Mouse (Mus musculus): Measurements from ENCODE around the gene Nol11. TPM values are rescaled to one million over a fixed set of nuclear protein-coding genes. Genes with fewer than 3 reads are reported as not detected.
A peak's percentile ranks its signal among the peaks of the same experiment; 100 is the strongest.

Nol11 gene
- total and polyA plus RNA-seq, 3 experiments, result 1.8 to 75.8 (median 49.5) TPM

DNA sequence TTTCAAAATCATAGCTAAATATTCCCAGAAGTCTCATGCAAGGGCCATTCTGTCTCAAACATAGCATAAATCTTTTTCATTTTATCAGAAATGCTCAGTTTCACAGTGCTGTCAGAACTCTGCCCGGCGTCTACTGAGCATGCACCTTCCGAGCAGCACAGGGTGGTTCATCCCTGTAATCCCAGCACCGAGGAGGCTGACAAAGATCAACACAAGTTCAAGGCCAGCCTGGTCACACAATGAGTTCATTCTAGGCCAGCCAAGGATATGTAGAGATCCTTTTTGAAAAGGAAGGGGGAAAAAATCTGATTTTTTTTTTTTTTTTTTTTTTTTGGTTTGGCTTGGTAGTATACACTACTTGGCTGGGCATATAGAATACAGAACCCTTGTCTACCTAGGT is 64.2 kb downstream of the Nol11 start:
- Histone ChIP-seq H3K9me3 (replicated peaks) (no peaks in the 10 kb centered on the region), H3K4me1 (ENCODE audit: insufficient read depth, low read depth, low read length) (peaks cover 26% of the 10 kb centered on the region), H3K36me3 (replicated peaks) (peaks cover 42% of the 10 kb centered on the region), H3K4me3 (ENCODE audit: low read depth, low read length) (no peak overlapping the region), H3K27me3 (ENCODE audit: insufficient read depth, low read length) (no peaks in the 10 kb centered on the region)
- DNase-seq (ENCODE audit: low spot score) (no peak), ATAC-seq (ENCODE audit: extremely low read depth, insufficient number of reproducible peaks, low FRiP score, poor library complexity, severe bottlenecking) (no peak)
- TF ChIP-seq GATA1 (IDR thresholded peaks at IDR 0.05; ENCODE audit: borderline replicate concordance, low read length) (no peak), GATA2 (IDR thresholded peaks at IDR 0.05; ENCODE audit: borderline replicate concordance, low read depth, low read length) (no peak), CTCF (IDR thresholded peaks at IDR 0.05; ENCODE audit: low read depth, low read length) (no peak), TAL1 (conservative IDR thresholded peaks at IDR 0.05; ENCODE audit: low read depth, low read length) (no peak), POLR2AphosphoS5 (IDR thresholded peaks at IDR 0.05; ENCODE audit: insufficient replicate concordance, low read depth, low read length) (no peak)

DNA sequence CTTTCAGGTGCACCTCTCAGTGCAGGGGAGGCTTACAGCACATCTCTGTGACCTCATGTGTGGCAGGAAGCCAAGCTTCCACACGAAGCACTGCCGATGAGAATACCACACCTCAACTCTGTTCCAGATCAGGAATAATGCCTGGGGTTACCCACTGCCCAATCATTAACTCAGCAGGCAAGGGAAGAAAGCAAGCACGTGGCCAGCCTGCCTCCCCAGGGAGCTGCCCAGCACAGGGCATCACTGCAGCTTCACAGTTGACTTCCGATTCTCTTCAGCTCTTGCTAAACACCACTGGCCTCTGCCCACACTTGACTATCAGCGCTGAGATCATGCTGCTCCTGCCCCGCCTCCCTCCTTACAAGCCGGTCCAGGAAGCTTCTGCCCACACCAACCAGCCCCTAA is 64.9 kb downstream of the Nol11 start:
- no peak for TF ChIP-seq GATA2 (IDR thresholded peaks at IDR 0.05; ENCODE audit: borderline replicate concordance, low read depth, low read length)
- no peak for TF ChIP-seq POLR2AphosphoS5 (IDR thresholded peaks at IDR 0.05; ENCODE audit: insufficient replicate concordance, low read depth, low read length)
- TF ChIP-seq CTCF (IDR thresholded peaks at IDR 0.05; ENCODE audit: low read depth, low read length), result no peak
- no peak for TF ChIP-seq TAL1 (conservative IDR thresholded peaks at IDR 0.05; ENCODE audit: low read depth, low read length)
- no peak for TF ChIP-seq GATA1 (IDR thresholded peaks at IDR 0.05; ENCODE audit: borderline replicate concordance, low read length)
- ATAC-seq (ENCODE audit: extremely low read depth, insufficient number of reproducible peaks, low FRiP score, poor library complexity, severe bottlenecking) (peak; percentile 77), DNase-seq (ENCODE audit: low spot score) (no peak)
- no peaks in the 10 kb centered on the region for H3K9me3 ChIP-seq (replicated peaks)
- H3K4me1 ChIP-seq (ENCODE audit: insufficient read depth, low read depth, low read length), result peaks cover 25% of the 10 kb centered on the region
- H3K4me3 ChIP-seq (ENCODE audit: low read depth, low read length), result peak overlapping the region; percentile 5; the same call in 1 of the 2 replicates
- H3K36me3 ChIP-seq (replicated peaks), result peaks cover 42% of the 10 kb centered on the region
- H3K27me3 ChIP-seq (ENCODE audit: insufficient read depth, low read length), result no peaks in the 10 kb centered on the region

DNA sequence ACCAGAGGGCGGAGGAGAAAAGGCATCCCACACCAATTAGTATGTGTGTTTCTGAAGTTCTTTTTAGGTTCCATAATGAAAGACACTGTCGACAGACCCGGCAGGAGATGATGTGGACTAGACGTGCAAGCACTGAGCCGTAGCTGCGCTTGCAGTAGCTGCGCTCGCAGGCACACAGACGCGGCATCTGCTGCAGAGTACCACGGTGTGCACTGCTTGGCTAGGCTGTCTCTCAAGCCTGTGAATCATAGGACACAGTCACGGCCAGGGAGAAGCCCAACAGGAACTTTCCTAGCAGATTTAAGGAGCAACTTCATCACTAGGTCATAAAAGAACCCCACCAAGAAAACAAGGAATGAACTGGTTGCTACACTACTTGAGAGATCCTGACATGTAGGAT is 71.4 kb downstream of the Nol11 start:
- DNase-seq (ENCODE audit: low spot score) (no peak), ATAC-seq (ENCODE audit: extremely low read depth, insufficient number of reproducible peaks, low FRiP score, poor library complexity, severe bottlenecking) (no peak)
- peaks cover 9% of the 10 kb centered on the region for H3K4me1 ChIP-seq (ENCODE audit: insufficient read depth, low read depth, low read length)
- H3K9me3 ChIP-seq (replicated peaks), result no peaks in the 10 kb centered on the region
- peaks cover 47% of the 10 kb centered on the region for H3K36me3 ChIP-seq (replicated peaks)
- H3K27me3 ChIP-seq (ENCODE audit: insufficient read depth, low read length), result no peaks in the 10 kb centered on the region
- no peak overlapping the region for H3K4me3 ChIP-seq (ENCODE audit: low read depth, low read length)
- TF ChIP-seq GATA2 (IDR thresholded peaks at IDR 0.05; ENCODE audit: borderline replicate concordance, low read depth, low read length) (no peak), TAL1 (conservative IDR thresholded peaks at IDR 0.05; ENCODE audit: low read depth, low read length) (no peak), CTCF (IDR thresholded peaks at IDR 0.05; ENCODE audit: low read depth, low read length) (no peak), GATA1 (IDR thresholded peaks at IDR 0.05; ENCODE audit: borderline replicate concordance, low read length) (no peak), POLR2AphosphoS5 (IDR thresholded peaks at IDR 0.05; ENCODE audit: insufficient replicate concordance, low read depth, low read length) (no peak)

Other genes with a start within 250 kb of the Nol11 start
- 302 and 432 TPM in 2 replicates for gene Kpna2, start 189.8 kb downstream of the Nol11 start, total RNA-seq (2014; fragmentation: Nextera tagmentation)
- 62.0 and 66.2 TPM in 2 replicates for gene Kpna2, start 189.8 kb downstream of the Nol11 start, total RNA-seq (2017)
- gene Kpna2, start 189.8 kb downstream of the Nol11 start, polyA plus RNA-seq (2012), result 13.7 and 16.5 TPM in 2 replicates
- 2.6 and 5.5 TPM in 2 replicates for gene 1810010H24Rik, start 163.7 kb downstream of the Nol11 start, total RNA-seq (2014; fragmentation: Nextera tagmentation)
- 0.87 and 1.3 TPM in 2 replicates for gene 1810010H24Rik, start 163.7 kb downstream of the Nol11 start, total RNA-seq (2017)
- 0.62 and 0.63 TPM in 2 replicates for gene 1810010H24Rik, start 163.7 kb downstream of the Nol11 start, polyA plus RNA-seq (2012)
- gene Bptf, start 57.3 kb downstream of the Nol11 start, total RNA-seq (2014; fragmentation: Nextera tagmentation), result 75.6 and 86.4 TPM in 2 replicates
- gene Bptf, start 57.3 kb downstream of the Nol11 start, total RNA-seq (2017), result 25.5 and 28.5 TPM in 2 replicates
- gene Bptf, start 57.3 kb downstream of the Nol11 start, polyA plus RNA-seq (2012), result 48.1 and 53.7 TPM in 2 replicates

All from G1E (cell line).